Mouse (Mus musculus) embryonic fibroblast, embryonic 13.5 days (primary cell): ENCODE measurements around the gene Gm13889.

Experiments
- CTCF ChIP-seq: IDR thresholded peaks from 2 replicates; pipeline ENCODE4 v1.5.1; 2011; ENCODE audit warnings: mild to moderate bottlenecking, control low read depth, low read length, moderate library complexity, borderline replicate concordance; ENCODE audit not compliant: insufficient read depth
- POLR2A ChIP-seq: IDR thresholded peaks from 2 replicates; pipeline ENCODE4 v1.6.1; 2011; ENCODE audit warnings: low read depth, mild to moderate bottlenecking, control low read depth, low read length, moderate library complexity

DNA sequence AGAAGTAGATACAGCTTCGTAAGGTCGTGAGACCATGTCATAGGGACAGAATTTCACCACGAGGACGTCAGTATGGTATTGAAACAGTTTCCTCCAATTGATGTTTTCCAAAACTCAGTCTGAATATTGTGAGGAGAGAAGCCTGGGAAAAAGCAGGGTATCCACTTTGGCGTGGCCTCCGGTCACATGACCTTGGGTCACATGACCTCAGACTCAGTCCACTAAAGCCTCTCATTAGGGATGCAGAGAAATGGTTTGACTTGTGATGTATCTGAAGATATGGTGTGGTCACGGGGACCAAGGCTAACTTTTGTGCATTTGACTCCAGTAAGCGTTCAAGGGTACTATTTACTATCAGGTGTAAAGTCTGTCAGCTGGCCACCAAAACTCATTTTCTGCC is 2.3 kb upstream of the Gm13889 start:
- TF ChIP-seq CTCF (no peak), POLR2A (no peak)
